Mouse (Mus musculus) neutrophil, adult 5-6 weeks (primary cell): ENCODE data around the gene Gdpd1. TPM values are rescaled to one million over a fixed set of nuclear protein-coding genes. Genes with fewer than 3 reads are reported as not detected.

Experiments
- ATAC-seq: fragments of 151-379, 151-347 bp; 2 replicates; pipeline ENCODE4 v1.8.0; 2017; ENCODE audit warnings: mild to moderate bottlenecking, moderate TSS enrichment; ENCODE audit not compliant: insufficient number of reproducible peaks, poor library complexity, low FRiP score, severe bottlenecking; ENCODE audit errors: extremely low read depth
- total RNA-seq: library from RNA; stranded (forward); fragments of 200-1000 nt; gene quantifications from 2 replicates; pipeline ENCODE4 v1.2.3, GENCODE M21; 2017

The Gdpd1 gene
- total RNA-seq, 1 experiment from 2014 or later = not detected

- ATAC-seq = no peak
Observed at GRCm38 (mm10) chr11:86994791-86995624, 78.9 kb downstream of the Gdpd1 start.

DNA sequence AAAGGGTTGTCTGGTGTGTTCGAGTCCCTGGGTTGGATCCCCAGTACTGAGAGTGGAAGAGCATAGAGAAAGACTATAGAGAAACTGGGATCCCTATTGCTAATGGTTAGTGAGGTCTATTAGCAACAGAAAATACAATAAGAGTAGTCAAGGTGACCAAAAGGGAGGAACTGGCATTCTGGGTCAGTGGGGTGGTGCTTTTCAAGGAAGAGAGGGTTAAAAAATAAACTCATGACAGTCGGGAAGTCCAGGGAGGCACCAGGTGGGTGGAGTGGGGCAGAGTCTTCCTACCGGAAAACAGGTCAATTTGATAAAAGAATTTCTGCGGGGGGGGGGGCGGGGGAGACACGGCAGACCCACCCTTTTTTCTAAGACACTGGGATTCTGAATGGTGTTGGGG lies 79.5 kb downstream of the Gdpd1 start:
- no peak for ATAC-seq

GRCm38 (mm10) chr11:86993041-86994037 lies 80.5 kb downstream of the Gdpd1 start, which contains the start of gene Ypel2:
Gene Ypel2, minus strand, starts transcription at chr11:86993707.
- ATAC-seq = peak; percentile 87

GRCm38 (mm10) chr11:86992461-86992988 lies 81.3 kb downstream of the Gdpd1 start:
- ATAC-seq = no peak

GRCm38 (mm10) chr11:86991241-86991640 lies 82.6 kb downstream of the Gdpd1 start:
- ATAC-seq = no peak

DNA sequence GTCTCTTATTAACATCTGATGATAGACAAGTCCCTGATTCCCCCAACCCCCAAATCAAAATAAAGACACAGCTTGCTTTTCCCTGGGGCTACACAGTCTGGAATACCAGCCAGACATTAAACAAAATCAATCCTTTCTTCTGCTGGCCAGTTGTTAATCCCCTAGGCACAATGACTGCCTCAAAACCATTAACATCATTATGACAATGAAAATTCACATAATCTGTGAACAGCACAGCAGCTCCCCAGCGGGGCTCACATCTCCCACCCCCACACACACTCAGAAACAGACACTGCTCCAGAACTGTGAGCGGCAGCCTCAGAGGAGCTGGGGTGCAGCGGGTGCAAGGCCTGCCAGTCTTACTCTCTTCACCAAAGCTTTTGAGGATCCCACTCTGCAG lies 83.6 kb downstream of the Gdpd1 start:
- no peak for ATAC-seq

DNA sequence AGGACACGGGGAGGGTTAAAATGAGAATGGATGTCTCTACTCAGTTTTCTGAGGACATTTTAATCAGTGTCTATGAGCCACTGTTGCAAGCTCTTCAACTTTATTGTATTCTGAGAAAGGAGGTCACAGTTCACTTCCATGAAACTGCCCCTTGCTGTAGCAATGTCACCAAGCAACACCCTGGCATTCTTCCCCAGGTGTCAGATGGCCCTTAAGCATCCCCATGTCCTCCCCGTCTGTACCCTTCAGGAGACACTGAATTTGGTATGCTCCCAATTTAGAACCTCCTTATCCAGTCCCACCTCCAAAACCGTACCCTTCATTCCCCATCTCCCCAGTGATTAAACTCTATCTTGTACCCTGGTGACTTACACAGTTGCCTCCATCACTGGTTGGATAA lies 88.9 kb downstream of the Gdpd1 start:
- no peak for ATAC-seq

Other genes starting within 250 kb of the Gdpd1 start
- gene Ypel2, start 80.4 kb downstream of the Gdpd1 start, total RNA-seq = 2.8 and 4.1 TPM in 2 replicates
- gene Smg8, start 12.7 kb upstream of the Gdpd1 start, total RNA-seq = 21.1 and 26.0 TPM in 2 replicates
- 0.23 and 0.25 TPM in 2 replicates for gene Prr11, start 34.6 kb upstream of the Gdpd1 start, total RNA-seq
- gene Ska2, start 35.2 kb upstream of the Gdpd1 start, total RNA-seq = 6.6 and 11.3 TPM in 2 replicates
- 7.9 and 11.0 TPM in 2 replicates for gene Trim37, start 53.0 kb upstream of the Gdpd1 start, total RNA-seq